Mouse (Mus musculus) ES-Bruce4 (cell line): ENCODE results near the gene 1700016C15Rik.

Experiments
- CTCF ChIP-seq: IDR thresholded peaks from one replicate; pipeline ENCODE4 v1.8.1; 2011; ENCODE audit warnings: low read depth, low read length
- POLR2A ChIP-seq: IDR thresholded peaks from one replicate; pipeline ENCODE4 v1.8.1; 2011; ENCODE audit warnings: low read length; ENCODE audit not compliant: insufficient read depth

- TF ChIP-seq POLR2A: no peak
- no peak for TF ChIP-seq CTCF
Measured at GRCm38 (mm10) chr1:177744521-177745325, 15.1 kb downstream of the 1700016C15Rik start.
